Mouse (Mus musculus) liver, embryonic 14.5 days (tissue): ENCODE data around the gene Tgoln1.

Experiments
- CTCF ChIP-seq: IDR thresholded peaks from 2 replicates; pipeline ENCODE4 v1.5.1; 2016; ENCODE audit warnings: antibody characterized with exemption, low read depth, control low read depth
- EP300 ChIP-seq: IDR thresholded peaks from 2 replicates; pipeline ENCODE4 v1.6.1; 2016; ENCODE audit warnings: antibody characterized with exemption, low read depth

- TF ChIP-seq CTCF (no peak), EP300 (no peak)
Observed at GRCm38 (mm10) chr6:72565506-72565905, 51.3 kb downstream of the Tgoln1 start.
